Mouse (Mus musculus) liver, embryonic 16.5 days (tissue): Measurements from ENCODE around the gene Glis1. TPM values are rescaled to one million over a fixed set of nuclear protein-coding genes. Genes with fewer than 3 reads are reported as not detected.

Experiments
- ATAC-seq: fragments of 200-750 bp; cut with Nextera tagmentation; 2 replicates; pipeline ENCODE4 v1.8.0; 2017; ENCODE audit warnings: low read depth, mild to moderate bottlenecking, moderate number of reproducible peaks, moderate library complexity
- H3K27ac ChIP-seq: fragments of 300-500 bp; sonication (generic); 2 replicates; pipeline ENCODE4 v1.5.1; 2014; ENCODE audit warnings: mild to moderate bottlenecking, low read length
- H3K27me3 ChIP-seq: fragments of 300-500 bp; sonication (generic); 2 replicates; pipeline ENCODE4 v1.6.1; 2014; ENCODE audit warnings: low read depth, low read length, mixed read lengths; ENCODE audit not compliant: control insufficient read depth, insufficient read depth
- H3K36me3 ChIP-seq: fragments of 300-500 bp; sonication (generic); 2 replicates; pipeline ENCODE4 v1.6.1; 2014; ENCODE audit warnings: mild to moderate bottlenecking; ENCODE audit not compliant: control insufficient read depth, insufficient read depth
- H3K4me1 ChIP-seq: fragments of 300-500 bp; sonication (generic); 2 replicates; pipeline ENCODE4 v1.6.1; 2014; ENCODE audit warnings: low read depth, low read length, mixed read lengths; ENCODE audit not compliant: control insufficient read depth
- H3K4me2 ChIP-seq: fragments of 300-500 bp; sonication (generic); 2 replicates; pipeline ENCODE4 v1.6.1; 2014; ENCODE audit warnings: low read depth, low read length, mixed read lengths
- H3K4me3 ChIP-seq: fragments of 300-500 bp; sonication (generic); 2 replicates; pipeline ENCODE4 v1.5.1; 2014; ENCODE audit warnings: low read depth, mild to moderate bottlenecking, low read length
- H3K9ac ChIP-seq: fragments of 300-500 bp; sonication (generic); 2 replicates; pipeline ENCODE4 v1.6.1; 2014; ENCODE audit warnings: low read depth, low read length
- H3K9me3 ChIP-seq: fragments of 300-500 bp; sonication (generic); replicated peaks from 2 replicates; pipeline ENCODE4 v1.6.1; 2016; ENCODE audit warnings: low read length; ENCODE audit not compliant: control insufficient read depth
- WGBS: fragments of 180-500 bp; shearing (Covaris S2); extraction: QIAGEN DNeasy Blood & Tissue Kit; methylation state at CpG from one replicate; pipeline ENCODE4 v1.1.7; 2014; ENCODE audit not compliant: insufficient replicate concordance; 5-methylcytosine and 5-hydroxymethylcytosine counted together
- polyA plus RNA-seq: library from polyadenylated mRNA; unstranded; fragments of >200 nt; fragmentation: Nextera tagmentation; extraction: Ambion mirVana; gene quantifications from 2 replicates; pipeline ENCODE4 v1.2.1, GENCODE M21; 2015

The Glis1 gene
- polyA plus RNA-seq, 1 experiment from 2014 or later, result 0.55 TPM

DNA sequence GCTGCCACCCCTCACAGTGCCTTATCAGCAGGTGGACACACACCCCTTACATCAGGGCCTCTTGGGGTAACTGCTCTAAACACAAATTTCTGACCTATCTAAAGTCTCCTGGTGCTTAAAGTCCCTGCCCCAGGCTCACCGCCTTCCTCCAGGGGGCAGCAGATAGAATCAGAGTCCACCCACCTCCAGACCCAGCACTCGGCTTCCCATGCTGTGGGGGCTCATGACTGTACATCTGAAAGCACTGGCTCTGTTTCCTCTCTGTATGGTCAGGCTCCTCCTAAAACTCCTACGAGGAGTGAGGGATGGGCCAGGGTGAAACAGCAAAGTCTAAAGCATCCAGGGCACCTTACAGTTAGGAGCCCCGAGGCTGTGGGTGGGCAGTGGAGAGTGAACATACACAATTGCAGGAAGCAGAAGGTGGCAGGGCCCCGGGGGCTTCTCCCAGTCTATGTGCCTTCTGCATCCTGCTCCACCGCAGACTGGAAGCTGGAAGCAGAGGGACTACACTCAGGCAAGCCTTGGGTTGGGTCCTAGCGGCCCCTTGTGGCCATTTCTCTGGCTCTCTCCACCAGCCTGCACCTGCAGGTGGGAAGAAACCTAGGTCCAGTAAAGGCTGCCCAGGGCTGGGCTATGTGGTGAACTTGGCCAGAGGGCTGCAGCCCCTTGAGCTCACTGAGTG, 218.3 kb downstream of the Glis1 start:
- H3K36me3 ChIP-seq, result no peaks in the 10 kb centered on the region
- ATAC-seq, result peak; percentile 82
- 0 out of 2 replicates have a peak overlapping the region, but pooled peaks have one; percentile 13 for H3K4me3 ChIP-seq
- H3K4me1 ChIP-seq, result peaks cover 5% of the 10 kb centered on the region
- H3K4me2 ChIP-seq, result peak overlapping the region; percentile 53
- no peak overlapping the region for H3K9ac ChIP-seq
- H3K9me3 ChIP-seq, result no peaks in the 10 kb centered on the region
- no peak overlapping the region for H3K27ac ChIP-seq
- 6% methylated on average over 7 of the region's 7 CpGs for WGBS
- no peaks in the 10 kb centered on the region for H3K27me3 ChIP-seq

- Histone ChIP-seq H3K27me3 (no peaks in the 10 kb centered on the region), H3K9me3 (no peaks in the 10 kb centered on the region), H3K27ac (no peak overlapping the region), H3K4me1 (peaks cover 5% of the 10 kb centered on the region), H3K9ac (no peak overlapping the region), H3K36me3 (no peaks in the 10 kb centered on the region), H3K4me3 (no peak overlapping the region), H3K4me2 (peak overlapping the region; percentile 53; the same call in 1 of the 2 replicates)
- ATAC-seq, result no peak
- WGBS, result 57% methylated on average over 5 of the region's 5 CpGs
Observed at GRCm38 (mm10) chr4:107653280-107653643, 218.9 kb downstream of the Glis1 start.

DNA sequence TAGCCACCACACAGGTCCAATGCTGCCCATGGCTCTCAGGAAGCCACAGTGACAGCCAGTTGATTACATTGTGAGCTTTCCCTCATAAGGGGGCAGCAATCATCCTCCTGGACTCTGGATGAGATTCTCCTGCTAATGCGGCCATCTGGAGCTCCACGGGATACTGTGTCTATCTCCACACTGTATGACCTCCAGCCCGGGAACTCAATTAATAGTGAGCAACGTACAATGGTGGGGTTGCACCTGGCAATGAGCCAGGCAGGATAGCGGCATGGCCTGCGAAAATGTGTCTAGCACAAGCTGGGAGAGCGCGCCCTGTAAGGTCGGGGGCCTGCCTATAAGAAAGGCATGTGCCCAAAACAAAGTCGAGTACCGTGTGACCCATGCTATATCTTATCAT, 226.3 kb downstream of the Glis1 start:
- WGBS, result 78% methylated on average over 11 of the region's 11 CpGs
- no peaks in the 10 kb centered on the region for H3K9me3 ChIP-seq
- no peaks in the 10 kb centered on the region for H3K27me3 ChIP-seq
- no peak overlapping the region for H3K27ac ChIP-seq
- H3K9ac ChIP-seq, result no peak overlapping the region
- no peaks in the 10 kb centered on the region for H3K4me1 ChIP-seq
- H3K4me2 ChIP-seq, result no peak overlapping the region
- no peak for ATAC-seq
- no peaks in the 10 kb centered on the region for H3K36me3 ChIP-seq
- no peak overlapping the region for H3K4me3 ChIP-seq

DNA sequence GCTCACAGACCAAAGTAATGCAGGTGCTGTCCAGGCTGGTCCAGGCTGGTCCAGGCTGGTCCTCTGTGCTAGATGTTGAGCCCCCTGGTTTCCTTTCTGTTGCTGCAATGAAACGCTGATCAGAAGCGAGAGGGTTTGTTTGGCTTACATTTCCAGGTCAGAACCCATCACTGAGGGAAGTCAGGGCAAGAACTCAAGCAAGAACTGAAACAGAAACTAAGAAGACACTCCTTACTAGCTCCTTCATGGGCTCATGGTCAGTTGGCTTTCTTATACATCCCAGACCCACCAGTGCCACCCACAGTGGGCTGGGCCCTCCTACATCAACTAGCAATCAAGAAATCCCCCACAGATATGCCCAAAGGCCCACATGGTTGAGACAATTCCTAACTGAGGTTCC, 234.1 kb downstream of the Glis1 start:
- 54% methylated on average over 2 of the region's 2 CpGs for WGBS
- no peak overlapping the region for H3K4me2 ChIP-seq
- H3K4me3 ChIP-seq, result no peak overlapping the region
- H3K27me3 ChIP-seq, result peaks cover 6% of the 10 kb centered on the region
- H3K9me3 ChIP-seq, result no peaks in the 10 kb centered on the region
- no peaks in the 10 kb centered on the region for H3K4me1 ChIP-seq
- H3K27ac ChIP-seq, result no peak overlapping the region
- no peaks in the 10 kb centered on the region for H3K36me3 ChIP-seq
- ATAC-seq, result no peak
- H3K9ac ChIP-seq, result no peak overlapping the region

DNA sequence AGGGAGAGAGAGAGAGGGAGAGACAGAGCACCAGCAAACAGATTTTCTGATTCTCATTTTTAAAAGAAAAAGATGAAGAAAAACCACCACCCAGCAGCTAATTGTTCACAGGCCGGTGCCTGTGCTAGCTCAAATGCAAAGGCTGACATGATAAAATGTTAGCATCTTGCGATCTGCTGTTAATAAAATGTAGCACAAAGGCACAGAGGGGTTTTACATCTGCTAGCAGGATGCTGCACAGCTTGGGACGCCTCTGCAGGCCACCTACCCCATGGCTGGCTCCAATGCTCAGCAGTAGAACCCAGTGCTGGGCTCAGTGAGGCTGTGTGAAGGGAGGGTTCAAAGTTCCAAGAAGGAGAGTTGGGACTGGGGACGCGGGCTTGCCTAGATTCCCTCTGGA, 236.3 kb downstream of the Glis1 start:
- H3K4me1 ChIP-seq, result no peaks in the 10 kb centered on the region
- H3K27ac ChIP-seq, result no peak overlapping the region
- no peaks in the 10 kb centered on the region for H3K9me3 ChIP-seq
- no peak overlapping the region for H3K4me3 ChIP-seq
- H3K9ac ChIP-seq, result no peak overlapping the region
- no peaks in the 10 kb centered on the region for H3K36me3 ChIP-seq
- no peak for ATAC-seq
- no peak overlapping the region for H3K4me2 ChIP-seq
- 58% methylated on average over 5 of the region's 5 CpGs for WGBS
- H3K27me3 ChIP-seq, result peaks cover 8% of the 10 kb centered on the region

DNA sequence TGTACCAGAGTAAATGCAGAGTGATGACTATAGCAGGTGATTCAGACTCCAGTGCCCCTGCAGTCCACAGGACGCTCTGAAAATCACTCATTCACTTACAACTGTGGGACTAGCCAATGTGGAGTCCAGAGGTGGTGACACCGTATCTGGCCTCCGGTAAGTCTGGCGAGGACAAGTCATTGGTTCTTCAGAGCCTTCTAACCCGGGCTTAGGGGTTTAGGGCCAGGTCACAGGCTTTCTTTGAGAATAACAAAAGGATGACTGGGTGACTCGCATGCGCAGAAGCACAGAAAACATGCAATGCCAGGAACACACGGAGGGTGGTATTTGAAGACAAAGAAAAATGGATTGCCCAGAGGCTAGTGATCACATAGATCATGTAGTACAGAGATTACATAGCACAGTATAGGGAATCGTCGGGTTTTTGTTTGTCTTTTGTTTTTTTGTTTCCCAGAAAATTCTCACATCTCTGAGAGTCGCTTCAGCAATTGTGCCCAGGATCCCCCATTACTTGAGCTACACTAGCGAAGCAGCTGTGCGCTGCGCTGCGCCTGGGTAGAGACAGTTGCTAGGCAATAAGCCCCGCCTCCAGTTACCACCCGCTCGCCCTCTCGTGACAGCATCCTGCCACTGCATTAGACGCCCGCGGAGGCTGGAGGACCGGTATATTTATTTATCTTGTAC, 239.4 kb downstream of the Glis1 start:
- H3K4me1 ChIP-seq, result no peaks in the 10 kb centered on the region
- no peak overlapping the region for H3K4me2 ChIP-seq
- no peak overlapping the region for H3K27ac ChIP-seq
- H3K4me3 ChIP-seq, result no peak overlapping the region
- H3K27me3 ChIP-seq, result peaks cover 8% of the 10 kb centered on the region
- H3K9ac ChIP-seq, result no peak overlapping the region
- 20% methylated on average over 23 of the region's 23 CpGs for WGBS
- no peak for ATAC-seq
- H3K36me3 ChIP-seq, result no peaks in the 10 kb centered on the region
- no peaks in the 10 kb centered on the region for H3K9me3 ChIP-seq

- H3K4me1 ChIP-seq, result no peaks in the 10 kb centered on the region
- no peaks in the 10 kb centered on the region for H3K36me3 ChIP-seq
- ATAC-seq, result no peak
- no peak overlapping the region for H3K27ac ChIP-seq
- no peak overlapping the region for H3K4me3 ChIP-seq
- WGBS, result 22% methylated on average over 5 of the region's 5 CpGs
- H3K27me3 ChIP-seq, result peaks cover 8% of the 10 kb centered on the region
- no peak overlapping the region for H3K4me2 ChIP-seq
- no peaks in the 10 kb centered on the region for H3K9me3 ChIP-seq
- no peak overlapping the region for H3K9ac ChIP-seq
Observed at GRCm38 (mm10) chr4:107674322-107674644, 239.9 kb downstream of the Glis1 start.

GRCm38 (mm10) chr4:107675645-107676044, 241.3 kb downstream of the Glis1 start:
- H3K27me3 ChIP-seq, result peaks cover 8% of the 10 kb centered on the region
- no peaks in the 10 kb centered on the region for H3K4me1 ChIP-seq
- no peaks in the 10 kb centered on the region for H3K36me3 ChIP-seq
- no peaks in the 10 kb centered on the region for H3K9me3 ChIP-seq
- no peak overlapping the region for H3K4me3 ChIP-seq
- H3K9ac ChIP-seq, result no peak overlapping the region
- ATAC-seq, result no peak
- no peak overlapping the region for H3K4me2 ChIP-seq
- no peak overlapping the region for H3K27ac ChIP-seq
- 42% methylated on average over 10 of the region's 10 CpGs for WGBS

GRCm38 (mm10) chr4:107680311-107681098, 246.1 kb downstream of the Glis1 start:
- no peak overlapping the region for H3K4me3 ChIP-seq
- no peaks in the 10 kb centered on the region for H3K4me1 ChIP-seq
- H3K36me3 ChIP-seq, result no peaks in the 10 kb centered on the region
- no peak overlapping the region for H3K27ac ChIP-seq
- ATAC-seq, result no peak
- H3K9me3 ChIP-seq, result no peaks in the 10 kb centered on the region
- WGBS, result 47% methylated on average over 15 of the region's 15 CpGs
- no peak overlapping the region for H3K9ac ChIP-seq
- no peaks in the 10 kb centered on the region for H3K27me3 ChIP-seq
- no peak overlapping the region for H3K4me2 ChIP-seq
